Mouse (Mus musculus) adrenal gland, postnatal 14 days (tissue): ENCODE measurements around the gene Gm47969. TPM values are rescaled to one million over a fixed set of nuclear protein-coding genes. Genes with fewer than 3 reads are reported as not detected.
A peak's percentile ranks its signal among the peaks of the same experiment; 100 is the strongest.

Experiments used
- DNase-seq: peaks from one replicate; pipeline ENCODE4 v3.0.0; 2021; ENCODE audit warnings: mixed read lengths
- total RNA-seq: library from RNA; stranded (reverse); gene quantifications from 2 replicates; pipeline ENCODE4 v1.2.3, GENCODE M21; 2021

Gene Gm47969
- total RNA-seq, 1 experiment from 2014 or later: not detected

GRCm38 (mm10) chr1:83076190-83076917 lies 31.6 kb downstream of the Gm47969 start:
- peak; percentile 26 for DNase-seq

GRCm38 (mm10) chr1:83077016-83077415 lies 32.3 kb downstream of the Gm47969 start:
- no peak for DNase-seq

- DNase-seq: no peak
These were observed 40.1 kb downstream of the Gm47969 start for GRCm38 (mm10) chr1:83084790-83085189.

- DNase-seq: no peak
These were observed 46.5 kb downstream of the Gm47969 start for GRCm38 (mm10) chr1:83091268-83091667.

Other genes starting within 250 kb of the Gm47969 start
- 53.0 and 59.5 TPM in 2 replicates for gene Agfg1, start 205.4 kb upstream of the Gm47969 start, total RNA-seq
- gene A030005L19Rik, start 131.6 kb upstream of the Gm47969 start, total RNA-seq: not detected in 2 replicates
- not detected in 2 replicates for gene A030014E15Rik, start 120.0 kb upstream of the Gm47969 start, total RNA-seq
- not detected in 2 replicates for gene Gm6217, start 113.5 kb upstream of the Gm47969 start, total RNA-seq
- gene A030003K21Rik, start 101.5 kb upstream of the Gm47969 start, total RNA-seq: not detected in 2 replicates
- gene Gm7544, start 88.9 kb upstream of the Gm47969 start, total RNA-seq: not detected in 2 replicates
- not detected in 2 replicates for gene Gm47955, start 84.6 kb upstream of the Gm47969 start, total RNA-seq
- not detected in 2 replicates for gene Gm47959, start 44.4 kb upstream of the Gm47969 start, total RNA-seq
- gene Slc19a3, start 6.5 kb upstream of the Gm47969 start, total RNA-seq: 0.26 TPM in 1 of 2 replicates, not detected in the other
- not detected in 2 replicates for gene Krtap28-10, start 2.5 kb upstream of the Gm47969 start, total RNA-seq
- gene A030005K14Rik, start 14.4 kb downstream of the Gm47969 start, total RNA-seq: not detected in 2 replicates
- gene Krtap28-13, start 16.0 kb downstream of the Gm47969 start, total RNA-seq: not detected in 2 replicates
- gene Ccl20, start 71.8 kb downstream of the Gm47969 start, total RNA-seq: not detected in 2 replicates
- not detected in 2 replicates for gene Daw1, start 114.8 kb downstream of the Gm47969 start, total RNA-seq